In the genomic region with DNA sequence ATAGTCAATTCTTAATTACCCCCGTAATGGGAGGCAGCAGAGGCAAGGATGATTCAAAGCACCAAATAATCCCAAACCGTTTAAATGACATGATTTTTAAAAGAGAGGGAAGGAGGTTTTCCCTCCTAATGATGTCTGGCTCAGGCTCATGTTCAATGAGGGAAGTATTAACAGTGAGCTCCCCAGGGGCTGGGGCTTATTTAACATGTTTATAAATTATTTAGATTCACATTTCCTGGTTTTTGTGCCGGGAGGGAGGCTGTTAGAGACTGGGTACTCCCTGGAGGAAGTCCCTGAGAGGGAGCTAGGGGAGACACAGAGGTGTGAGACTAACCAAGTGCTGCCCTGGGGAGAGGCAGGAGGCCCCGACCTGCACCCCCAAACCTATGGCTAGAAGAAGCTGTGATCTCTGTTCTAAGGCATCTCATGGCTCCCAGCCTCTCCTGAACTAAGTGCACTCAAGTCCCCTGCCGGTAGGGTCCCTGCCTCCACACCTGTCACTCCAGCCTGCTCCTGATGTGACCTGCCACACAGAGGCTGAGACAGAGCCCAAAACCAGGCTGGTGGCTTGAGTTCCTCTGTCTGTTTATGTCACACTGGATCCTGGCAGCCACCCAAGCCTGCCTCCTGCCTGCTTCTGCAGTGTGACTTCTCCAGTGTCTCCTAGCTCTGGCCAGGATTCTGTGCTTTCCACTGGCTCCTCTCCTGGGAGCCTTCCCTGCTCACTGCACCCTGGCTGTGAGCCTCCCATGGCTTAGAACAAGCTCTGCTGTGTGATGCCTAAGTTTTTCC, we compare ENCODE assay signal across 8 mouse cellular contexts. TPM values are rescaled to one million over a fixed set of nuclear protein-coding genes. Genes with fewer than 3 reads are reported as not detected.
A peak's percentile ranks its signal among the peaks of the same experiment; 100 is the strongest.
DNase-seq lines count a peak whose midpoint lies in the region; ATAC-seq lines count a peak whose summit lies in the region.

No protein-coding gene starts in this region.

- H3K9me3 ChIP-seq in heart, embryonic 10.5 days = no peaks in the 10 kb centered on the region
- no peaks in the 10 kb centered on the region for H3K9me3 ChIP-seq in stomach, embryonic 15.5 days

- peaks cover 36% of the 10 kb centered on the region for H3K4me1 ChIP-seq in heart, embryonic 10.5 days
- H3K4me1 ChIP-seq in stomach, embryonic 15.5 days = peaks cover 15% of the 10 kb centered on the region

- 19% methylated on average over 5 of the region's 5 CpGs for WGBS in heart, embryonic 10.5 days
- 21% methylated on average over 5 of the region's 5 CpGs for WGBS in stomach, embryonic 15.5 days

- H3K27ac ChIP-seq in heart, embryonic 10.5 days = no peak overlapping the region
- peak overlapping the region; percentile 62; the same call in 1 of the 2 replicates for H3K27ac ChIP-seq in stomach, embryonic 15.5 days

- peaks cover 47% of the 10 kb centered on the region for H3K27me3 ChIP-seq in heart, embryonic 10.5 days (ENCODE audit: insufficient read depth, poor library complexity, severe bottlenecking)
- H3K27me3 ChIP-seq in stomach, embryonic 15.5 days (replicated peaks) = no peaks in the 10 kb centered on the region

- peak; percentile 35 for DNase-seq in heart, adult 8-10 months (ENCODE audit: low spot score)
- no peak for DNase-seq in heart, embryonic 10.5 days (ENCODE audit: low spot score)
- DNase-seq in adrenal gland, postnatal 14 days = peak; percentile 68
- DNase-seq in gastrocnemius, postnatal 10 days = peak; percentile 66
- DNase-seq in lung, adult 18-20 months = peak; percentile 24 to 37
- no peak for DNase-seq in thymus, postnatal 4 days

- no peak overlapping the region for H3K4me2 ChIP-seq in stomach, embryonic 15.5 days

- H3K9ac ChIP-seq in stomach, embryonic 15.5 days = no peak overlapping the region

- H3K4me3 ChIP-seq in heart, embryonic 10.5 days = no peak overlapping the region
- no peak overlapping the region for H3K4me3 ChIP-seq in stomach, embryonic 15.5 days (replicated peaks)

- no peak for ATAC-seq in stomach, embryonic 15.5 days (ENCODE audit: insufficient read depth, low FRiP score, low read depth)
- ATAC-seq in megakaryocyte-erythroid progenitor cell, adult 5-6 weeks (replicated peaks; ENCODE audit: low FRiP score, low TSS enrichment, poor library complexity, severe bottlenecking) = no peak

- no peaks in the 10 kb centered on the region for H3K36me3 ChIP-seq in heart, embryonic 10.5 days
- H3K36me3 ChIP-seq in stomach, embryonic 15.5 days = no peaks in the 10 kb centered on the region

RNA-seq across cellular contexts. Expression of a gene that starts 51.5 kb away (rescaled TPM):
- total RNA-seq in heart, adult 8-10 months (2022) = 1 to 10 TPM; 1.6 to 3.1 (median 1.9) TPM
- polyA plus RNA-seq in heart, embryonic 10.5 days (2016; fragmentation: Nextera tagmentation; extraction: Ambion mirVana) = 1.5 and 2.2 TPM in 2 replicates
- 3.9 and 4.3 TPM in 2 replicates for total RNA-seq in adrenal gland, postnatal 14 days (2021)
- total RNA-seq in gastrocnemius, postnatal 10 days (2021) = 1 to 10 TPM; 1.9 to 4.1 TPM
- 6.6 and 7.0 TPM in 2 replicates for polyA plus RNA-seq in stomach, embryonic 15.5 days (2015; fragmentation: Nextera tagmentation; extraction: Ambion mirVana)
- total RNA-seq in megakaryocyte-erythroid progenitor cell, adult 5-6 weeks (2014; fragmentation: Nextera tagmentation) = not detected in 2 replicates
- not detected in 2 replicates for total RNA-seq in megakaryocyte-erythroid progenitor cell, adult 5-6 weeks (2017)

Comparison
In these comparisons a context has a peak if more than half of its experiments do, and no peak if none do; other contexts are left out.
1. DNase-seq: peak in heart, adult 8-10 months (single experiment), adrenal gland, postnatal 14 days (single experiment), gastrocnemius, postnatal 10 days (single experiment) and lung, adult 18-20 months (2 of 2); none in heart, embryonic 10.5 days (single experiment) and thymus, postnatal 4 days (single experiment).